Mouse (Mus musculus) MEL (cell line): Measurements from ENCODE around the gene Col24a1. TPM values are rescaled to one million over a fixed set of nuclear protein-coding genes. Genes with fewer than 3 reads are reported as not detected.

Experiments
- DNase-seq: peaks from one replicate; pipeline ENCODE4 v3.0.0; 2011; ENCODE audit warnings: low read depth, low spot score
- H3K27ac ChIP-seq: 2 replicates; pipeline ENCODE4 v1.5.1; 2012; ENCODE audit warnings: low read depth, mild to moderate bottlenecking, control low read depth, low read length, moderate library complexity; ENCODE audit not compliant: control insufficient read depth
- H3K27me3 ChIP-seq, 2 experiments: fragments of 150-350 bp in 1 of 2; sonication (generic) in 1 of 2; 2 replicates each; pipeline ENCODE4 v1.6.1; 2012; ENCODE audit warnings: low read length in 2 of 2, mild to moderate bottlenecking in 2 of 2, improper control_type of control experiment in 1 of 2, moderate library complexity in 1 of 2; ENCODE audit not compliant: insufficient read depth in 2 of 2, control insufficient read depth in 1 of 2
- H3K36me3 ChIP-seq, 2 experiments: 2 replicates each; pipeline ENCODE4 v1.6.1; 2012 to 2014; ENCODE audit warnings: low read length in 2 of 2, improper control_type of control experiment in 1 of 2, inconsistent platforms in 1 of 2, mild to moderate bottlenecking in 1 of 2; ENCODE audit not compliant: insufficient read depth in 2 of 2, control insufficient read depth in 1 of 2
- H3K4me1 ChIP-seq, 2 experiments: fragments of 150-350 bp in 1 of 2; sonication (generic) in 1 of 2; 2 replicates each; pipeline ENCODE4 v1.6.1; 2012; ENCODE audit warnings: low read length in 2 of 2, improper control_type of control experiment in 1 of 2, mild to moderate bottlenecking in 1 of 2; ENCODE audit not compliant: insufficient read depth in 2 of 2, control insufficient read depth in 1 of 2
- H3K4me3 ChIP-seq, 2 experiments: fragments of 150-350 bp in 1 of 2; sonication (generic) in 1 of 2; 2 replicates each; pipeline ENCODE4 v1.5.1; 2012; ENCODE audit warnings: low read depth in 2 of 2, low read length in 2 of 2, mild to moderate bottlenecking in 2 of 2, moderate library complexity in 2 of 2, control low read depth in 1 of 2, improper control_type of control experiment in 1 of 2; ENCODE audit not compliant: control insufficient read depth in 1 of 2, insufficient read depth in 1 of 2
- H3K79me2 ChIP-seq: 2 replicates; pipeline ENCODE4 v1.6.1; 2012; ENCODE audit warnings: mild to moderate bottlenecking, low read length, moderate library complexity; ENCODE audit not compliant: control insufficient read depth, poor library complexity, insufficient read depth
- H3K9ac ChIP-seq: 2 replicates; pipeline ENCODE4 v1.6.1; 2012; ENCODE audit warnings: low read depth, mild to moderate bottlenecking, control low read depth, low read length, moderate library complexity; ENCODE audit not compliant: control insufficient read depth, poor library complexity, severe bottlenecking
- H3K9me3 ChIP-seq: fragments of 150-350 bp; sonication (generic); replicated peaks from 2 replicates; pipeline ENCODE4 v1.6.1; 2012; ENCODE audit warnings: mild to moderate bottlenecking, low read length, improper control_type of control experiment, moderate library complexity; ENCODE audit not compliant: insufficient read depth
- BHLHE40 ChIP-seq: IDR thresholded peaks from 2 replicates; pipeline ENCODE4 v1.6.1; 2012; ENCODE audit warnings: low read depth, mild to moderate bottlenecking, inconsistent platforms, low read length, improper control_type of control experiment, borderline replicate concordance
- CHD1 ChIP-seq: IDR thresholded peaks from 2 replicates; pipeline ENCODE4 v1.6.1; 2012; ENCODE audit warnings: low read depth, mild to moderate bottlenecking, inconsistent platforms, low read length, improper control_type of control experiment
- CHD2 ChIP-seq: IDR thresholded peaks from 2 replicates; pipeline ENCODE4 v1.6.1; 2011; ENCODE audit warnings: low read length, improper control_type of control experiment
- CTCF ChIP-seq, 3 experiments: IDR thresholded peaks in 2 of 3; conservative IDR thresholded peaks in 1 of 3; 2 replicates each; pipeline ENCODE4 v1.5.1; 2011 to 2012; ENCODE audit warnings: low read length in 3 of 3, low read depth in 2 of 3, mild to moderate bottlenecking in 2 of 3, improper control_type of control experiment in 1 of 3, inconsistent platforms in 1 of 3, mixed read lengths in 1 of 3, moderate library complexity in 1 of 3; ENCODE audit not compliant: control insufficient read depth in 1 of 3, insufficient read depth in 1 of 3, poor library complexity in 1 of 3, severe bottlenecking in 1 of 3
- ETS1 ChIP-seq: IDR thresholded peaks from 2 replicates; pipeline ENCODE4 v1.6.1; 2012; ENCODE audit warnings: low read depth, mild to moderate bottlenecking, inconsistent platforms, low read length, improper control_type of control experiment, moderate library complexity
- HCFC1 ChIP-seq: IDR thresholded peaks from 2 replicates; pipeline ENCODE4 v1.6.1; 2012; ENCODE audit warnings: low read depth, mild to moderate bottlenecking, inconsistent platforms, low read length, improper control_type of control experiment, moderate library complexity
- MAX ChIP-seq: IDR thresholded peaks from 2 replicates; pipeline ENCODE4 v1.6.1; 2011; ENCODE audit warnings: low read length, improper control_type of control experiment
- MYB ChIP-seq: IDR thresholded peaks from 2 replicates; pipeline ENCODE4 v1.6.1; 2011; ENCODE audit warnings: mild to moderate bottlenecking, low read depth, low read length, improper control_type of control experiment
- MYC ChIP-seq: IDR thresholded peaks from 2 replicates; pipeline ENCODE4 v1.6.1; 2011; ENCODE audit warnings: low read depth, mild to moderate bottlenecking, low read length, improper control_type of control experiment, moderate library complexity
- NELFE ChIP-seq: IDR thresholded peaks from 2 replicates; pipeline ENCODE4 v1.6.1; 2011; ENCODE audit warnings: low read depth, low read length, improper control_type of control experiment
- NRF1 ChIP-seq: IDR thresholded peaks from 2 replicates; pipeline ENCODE4 v1.6.1; 2014; ENCODE audit warnings: low read depth, mild to moderate bottlenecking, inconsistent platforms, low read length, improper control_type of control experiment, moderate library complexity; ENCODE audit not compliant: poor library complexity, insufficient read depth, severe bottlenecking
- POLR2A ChIP-seq, 2 experiments: IDR thresholded peaks; 2 replicates each; pipeline ENCODE4 v1.6.1; 2011 to 2012; ENCODE audit warnings: low read length in 2 of 2, mild to moderate bottlenecking in 2 of 2, control low read depth in 1 of 2, improper control_type of control experiment in 1 of 2, low read depth in 1 of 2, moderate library complexity in 1 of 2; ENCODE audit not compliant: control insufficient read depth in 1 of 2, insufficient read depth in 1 of 2, poor library complexity in 1 of 2
- SIN3A ChIP-seq: IDR thresholded peaks from 2 replicates; pipeline ENCODE4 v1.6.1; 2012; ENCODE audit warnings: low read length, improper control_type of control experiment, inconsistent platforms
- SMC3 ChIP-seq: IDR thresholded peaks from 2 replicates; pipeline ENCODE4 v1.6.1; 2011; ENCODE audit warnings: low read depth, low read length, improper control_type of control experiment
- UBTF ChIP-seq: IDR thresholded peaks from 2 replicates; pipeline ENCODE4 v1.6.1; 2012; ENCODE audit warnings: low read depth, mild to moderate bottlenecking, inconsistent platforms, low read length, improper control_type of control experiment, moderate library complexity, borderline replicate concordance; ENCODE audit not compliant: insufficient read depth
- USF2 ChIP-seq, 2 experiments: IDR thresholded peaks; 2 replicates each; pipeline ENCODE4 v1.6.1; 2011 to 2012; ENCODE audit warnings: improper control_type of control experiment in 2 of 2, low read length in 2 of 2, borderline replicate concordance in 1 of 2, inconsistent platforms in 1 of 2, low read depth in 1 of 2, mild to moderate bottlenecking in 1 of 2; ENCODE audit not compliant: insufficient read depth in 1 of 2
- ZC3H11A ChIP-seq: IDR thresholded peaks from 2 replicates; pipeline ENCODE4 v1.6.1; 2012; ENCODE audit warnings: low read depth, mild to moderate bottlenecking, inconsistent platforms, low read length, improper control_type of control experiment
- ZKSCAN1 ChIP-seq: IDR thresholded peaks from 2 replicates; pipeline ENCODE4 v1.6.1; 2012; ENCODE audit warnings: low read depth, mild to moderate bottlenecking, inconsistent platforms, low read length, improper control_type of control experiment, moderate library complexity
- polyA plus RNA-seq, 2 experiments: library from polyadenylated mRNA; stranded (reverse) in 1 of 2; unstranded in 1 of 2; fragments of >175 nt in 1 of 2; fragments of >200 nt in 1 of 2; gene quantifications; 2 replicates each; pipeline versions ENCODE4 v1.2.1 to v1.2.4; 2012; ENCODE audit warnings: low replicate concordance in 2 of 2, low read depth in 1 of 2; ENCODE audit not compliant: insufficient read length in 2 of 2, insufficient read depth in 1 of 2, missing spikeins in 1 of 2
- total RNA-seq: library from RNA; depleted of rRNA; stranded (reverse); fragments of 300-350 nt; gene quantifications from 2 replicates; pipeline ENCODE4 v1.2.3, GENCODE M21; 2012

Col24a1 gene
- total and polyA plus RNA-seq, 3 experiments: not detected

GRCm38 (mm10) chr3:145356865-145357487 is 64.7 kb downstream of the Col24a1 start:
- DNase-seq: no peak
- Histone ChIP-seq H3K4me3 (no peak overlapping the region), H3K36me3 (no peaks in the 10 kb centered on the region), H3K9me3 (no peaks in the 10 kb centered on the region), H3K27ac (no peak overlapping the region), H3K79me2 (no peaks in the 10 kb centered on the region), H3K27me3 (no peaks in the 10 kb centered on the region), H3K4me1 (no peaks in the 10 kb centered on the region), H3K9ac (no peak overlapping the region)
- TF ChIP-seq MYB (no peak), CHD2 (no peak), CTCF (IDR thresholded peaks at IDR 0.05 in 2 of 3, conservative IDR thresholded peaks at IDR 0.05 in 1 of 3; ENCODE audit: control insufficient read depth in 1 of 3, insufficient read depth in 1 of 3, low read depth in 2 of 3, low read length in 3 of 3, poor library complexity in 1 of 3, severe bottlenecking in 1 of 3) (no peak), ZC3H11A (no peak), CHD1 (no peak), MAX (no peak), POLR2A (IDR thresholded peaks at IDR 0.05; ENCODE audit: control insufficient read depth in 1 of 2, insufficient read depth in 1 of 2, low read depth in 1 of 2, low read length in 2 of 2, poor library complexity in 1 of 2) (no peak), MYC (no peak), UBTF (no peak), NRF1 (no peak), BHLHE40 (no peak), ETS1 (no peak), SMC3 (no peak), USF2 (IDR thresholded peaks at IDR 0.05; ENCODE audit: borderline replicate concordance in 1 of 2, insufficient read depth in 1 of 2, low read depth in 1 of 2, low read length in 2 of 2) (no peak), HCFC1 (no peak), NELFE (no peak), SIN3A (no peak), ZKSCAN1 (no peak)

GRCm38 (mm10) chr3:145365227-145365626 is 73.0 kb downstream of the Col24a1 start:
- Histone ChIP-seq H3K79me2 (no peaks in the 10 kb centered on the region), H3K27me3 (no peaks in the 10 kb centered on the region), H3K36me3 (no peaks in the 10 kb centered on the region), H3K9ac (no peak overlapping the region), H3K27ac (no peak overlapping the region), H3K4me1 (no peaks in the 10 kb centered on the region), H3K4me3 (no peak overlapping the region), H3K9me3 (no peaks in the 10 kb centered on the region)
- TF ChIP-seq BHLHE40 (no peak), CTCF (IDR thresholded peaks at IDR 0.05 in 2 of 3, conservative IDR thresholded peaks at IDR 0.05 in 1 of 3; ENCODE audit: control insufficient read depth in 1 of 3, insufficient read depth in 1 of 3, low read depth in 2 of 3, low read length in 3 of 3, poor library complexity in 1 of 3, severe bottlenecking in 1 of 3) (peak in 1 of 3 experiments; percentile 45; a peak in 2 of 6 replicates), SMC3 (peak; percentile 42), MYB (no peak), MAX (no peak), USF2 (IDR thresholded peaks at IDR 0.05; ENCODE audit: borderline replicate concordance in 1 of 2, insufficient read depth in 1 of 2, low read depth in 1 of 2, low read length in 2 of 2) (no peak)
- peak; percentile 20 for DNase-seq
